Mouse (Mus musculus): ENCODE data around the gene Ntrk3.

Gene Ntrk3

GRCm38 (mm10) chr7:78385971-78386370 lies 351.8 kb downstream of the Ntrk3 start:
- ChIA-PET CTCF (interaction anchor here in 2 of 4 experiments (1.0 to 1.5 kb wide), 2 partner anchors 14 to 183 kb away, joined by 3 read pairs; no protein-coding TSS in a partner anchor), POLR2A (no interaction called here)

- CTCF ChIA-PET, result no interaction called here
- POLR2A ChIA-PET, result interaction anchor here in 1 of 4 experiments (0.7 kb wide), 1 partner anchor 101 kb away, joined by 3 read pairs; no protein-coding TSS in a partner anchor
Observed at GRCm38 (mm10) chr7:78384111-78384510, 353.7 kb downstream of the Ntrk3 start.

GRCm38 (mm10) chr7:78382126-78382525 lies 355.7 kb downstream of the Ntrk3 start:
- CTCF ChIA-PET, result no interaction called here
- POLR2A ChIA-PET, result no interaction called here

GRCm38 (mm10) chr7:78379784-78380183 lies 358.0 kb downstream of the Ntrk3 start:
- CTCF ChIA-PET, result no interaction called here
- POLR2A ChIA-PET, result interaction anchor here in 1 of 4 experiments (0.6 kb wide), 1 partner anchor 24 kb away, joined by 3 read pairs; no protein-coding TSS in a partner anchor

GRCm38 (mm10) chr7:78378306-78378705 lies 359.5 kb downstream of the Ntrk3 start:
- CTCF ChIA-PET, result no interaction called here
- POLR2A ChIA-PET, result no interaction called here

GRCm38 (mm10) chr7:78376875-78377274 lies 360.9 kb downstream of the Ntrk3 start:
- ChIA-PET POLR2A (no interaction called here), CTCF (no interaction called here)

- ChIA-PET CTCF (no interaction called here), POLR2A (no interaction called here)
Observed at GRCm38 (mm10) chr7:78361341-78362309, 376.2 kb downstream of the Ntrk3 start.

- ChIA-PET POLR2A (no interaction called here), CTCF (no interaction called here)
Observed at GRCm38 (mm10) chr7:78347464-78347863, 390.3 kb downstream of the Ntrk3 start.

- ChIA-PET POLR2A (no interaction called here), CTCF (no interaction called here)
Observed at GRCm38 (mm10) chr7:78333422-78333821, 404.4 kb downstream of the Ntrk3 start.

GRCm38 (mm10) chr7:78328301-78328700 lies 409.5 kb downstream of the Ntrk3 start:
- POLR2A ChIA-PET, result no interaction called here
- CTCF ChIA-PET, result no interaction called here

- POLR2A ChIA-PET, result interaction anchor here in 1 of 4 experiments (0.7 kb wide), 1 partner anchor 245 kb away, joined by 7 read pairs; no protein-coding TSS in a partner anchor
- CTCF ChIA-PET, result interaction anchor here in 1 of 4 experiments (0.6 kb wide), 1 partner anchor 532 kb away, joined by 3 read pairs; no protein-coding TSS in a partner anchor
Observed at GRCm38 (mm10) chr7:78326185-78326584, 411.6 kb downstream of the Ntrk3 start.

GRCm38 (mm10) chr7:78318640-78319039 lies 419.2 kb downstream of the Ntrk3 start:
- ChIA-PET CTCF (no interaction called here), POLR2A (no interaction called here)

- ChIA-PET CTCF (no interaction called here), POLR2A (no interaction called here)
Observed at GRCm38 (mm10) chr7:78305770-78306169, 432.0 kb downstream of the Ntrk3 start.

- CTCF ChIA-PET, result no interaction called here
- POLR2A ChIA-PET, result no interaction called here
Observed at GRCm38 (mm10) chr7:78305029-78305428, 432.8 kb downstream of the Ntrk3 start.

GRCm38 (mm10) chr7:78297290-78297689 lies 440.5 kb downstream of the Ntrk3 start:
- POLR2A ChIA-PET, result no interaction called here

GRCm38 (mm10) chr7:78294322-78294721 lies 443.5 kb downstream of the Ntrk3 start:
- ChIA-PET POLR2A (interaction anchor here in 1 of 4 experiments (0.9 kb wide), 1 partner anchor 274 kb away, joined by 3 read pairs; no protein-coding TSS in a partner anchor), CTCF (interaction anchor here in 2 of 4 experiments (1.4 to 1.5 kb wide), 2 partner anchors 274 kb away, joined by 4 to 7 read pairs; no protein-coding TSS in a partner anchor)

More at GRCm38 (mm10) chr7:78297290-78297689, 440.5 kb downstream of the Ntrk3 start:
- CTCF ChIA-PET, result no interaction called here

- CTCF ChIA-PET, result no interaction called here
- POLR2A ChIA-PET, result no interaction called here
Observed at GRCm38 (mm10) chr7:78290186-78290585, 447.6 kb downstream of the Ntrk3 start.

- CTCF ChIA-PET, result no interaction called here
- POLR2A ChIA-PET, result no interaction called here
Observed at GRCm38 (mm10) chr7:78286516-78287238, 451.1 kb downstream of the Ntrk3 start.

- ChIA-PET CTCF (no interaction called here), POLR2A (interaction anchor here in 1 of 4 experiments (0.6 kb wide), 1 partner anchor 484 kb away, joined by 3 read pairs; no protein-coding TSS in a partner anchor)
Observed at GRCm38 (mm10) chr7:78269506-78270250, 468.1 kb downstream of the Ntrk3 start.
